Mouse (Mus musculus) left cerebral cortex, adult 11 months (tissue): ENCODE results near the gene Hist1h2bh.
"Not testable (repeated sequence)": the region's sequence is repeated elsewhere in the genome, so short reads cannot be mapped to it uniquely, and the experiment has no call there.

Experiments used
- DNase-seq: peaks from one replicate; pipeline ENCODE4 v3.0.0; 2022; ENCODE audit warnings: low spot score

Gene Hist1h2bh

DNA sequence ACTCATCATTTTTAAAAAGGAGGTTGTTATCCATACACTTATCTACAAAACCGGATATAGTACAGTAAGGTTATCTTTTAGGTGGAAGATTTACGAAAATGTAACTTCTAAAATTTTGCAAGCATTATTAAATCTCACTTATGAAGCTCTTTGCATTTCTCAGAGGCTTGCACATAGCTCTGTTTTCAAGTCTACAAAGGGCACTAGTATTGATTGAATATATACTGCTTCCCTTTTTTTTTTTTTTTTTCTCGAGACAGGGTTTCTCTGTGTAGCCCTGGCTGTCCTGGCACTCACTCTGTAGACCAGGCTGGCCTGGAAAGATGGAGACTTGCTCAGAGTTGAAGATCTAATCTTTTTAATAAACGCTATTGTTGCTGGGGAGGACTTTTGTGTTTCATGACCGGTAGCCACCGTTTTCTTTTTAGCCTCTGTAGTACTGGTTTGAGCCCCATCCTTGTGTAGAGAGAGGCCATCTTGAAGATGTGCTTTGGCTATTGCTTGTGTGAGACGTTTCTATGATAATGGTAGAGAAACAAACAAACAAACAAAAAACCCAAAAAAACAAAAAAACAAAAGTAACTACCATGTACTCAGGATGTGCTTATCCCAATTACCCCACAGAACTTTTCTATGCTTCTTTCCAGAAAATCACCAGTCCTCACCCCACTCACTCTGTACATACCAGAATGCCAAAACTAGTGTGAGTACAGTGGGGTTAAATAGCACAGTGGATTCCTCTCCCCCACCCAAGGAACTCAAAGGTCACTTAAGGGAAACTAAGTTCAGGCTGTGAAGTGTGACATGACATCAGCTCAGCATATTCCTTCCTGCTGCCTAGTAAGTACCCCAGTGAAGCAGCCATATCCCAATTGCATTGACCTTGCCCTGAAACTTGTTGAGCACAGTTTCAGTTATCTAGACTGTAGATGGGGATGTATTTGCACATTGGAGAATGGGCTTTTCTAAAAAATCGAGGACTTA is 9.0 kb upstream of the Hist1h2bh start:
- DNase-seq: no peak

GRCm38 (mm10) chr13:23551146-23551834 is 8.1 kb upstream of the Hist1h2bh start, which contains the start of gene Hist1h4f:
Gene Hist1h4f (minus strand): TSS chr13:23551648.
- peak; percentile 91 for DNase-seq

DNA sequence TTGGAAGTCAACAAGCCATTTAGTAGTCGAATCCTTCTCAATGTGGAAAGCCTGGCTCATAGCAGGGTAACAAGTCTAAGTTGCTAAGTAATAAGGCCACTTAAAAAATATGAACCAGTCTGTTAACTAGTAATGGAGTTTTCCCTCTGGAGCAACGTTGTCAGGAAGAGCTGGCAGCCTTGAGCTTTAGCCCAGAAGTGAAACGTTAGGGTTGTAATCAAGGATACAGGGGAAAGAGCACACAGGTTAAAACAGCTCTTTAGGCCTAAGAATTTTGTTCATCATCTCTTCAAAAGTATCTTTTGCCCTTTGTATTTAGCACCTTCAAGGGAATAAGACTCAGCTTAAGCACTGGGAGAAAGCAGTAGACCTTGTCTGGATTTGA is 7.6 kb upstream of the Hist1h2bh start:
- DNase-seq: no peak

DNA sequence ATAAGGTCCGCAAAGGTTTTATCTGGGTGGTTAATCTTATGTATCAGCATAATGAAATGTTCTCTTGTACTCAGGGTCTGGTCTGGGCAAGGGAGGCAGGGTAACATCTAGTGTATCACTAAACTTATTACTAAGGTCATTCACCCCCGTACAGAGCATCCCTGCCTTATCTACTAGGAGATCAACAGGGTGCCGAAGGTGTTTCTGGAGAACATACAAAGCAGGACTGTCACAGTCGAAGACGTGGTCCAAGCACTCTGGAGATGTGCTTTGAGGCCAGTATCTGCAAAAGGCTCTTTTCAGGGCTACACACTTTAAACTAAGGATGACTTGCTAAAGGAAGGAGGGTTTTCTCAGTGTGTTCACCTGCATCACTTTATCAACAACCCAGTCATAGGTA is 3.5 kb upstream of the Hist1h2bh start:
- DNase-seq: no peak

DNA sequence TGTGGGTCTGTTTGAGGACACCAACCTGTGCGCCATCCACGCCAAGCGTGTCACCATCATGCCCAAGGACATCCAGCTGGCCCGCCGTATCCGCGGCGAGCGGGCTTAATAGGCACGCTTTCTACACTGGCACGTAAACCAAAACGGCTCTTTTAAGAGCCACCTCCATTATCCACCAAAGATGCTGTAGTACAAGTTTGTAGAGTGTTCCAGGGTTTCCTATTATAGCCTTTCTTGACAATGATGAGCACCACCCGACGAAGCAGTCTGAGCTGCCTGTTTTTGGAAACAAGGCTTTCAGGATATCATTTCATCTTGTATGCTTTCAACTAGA is 1.6 kb upstream of the Hist1h2bh start:
- not testable (repeated sequence) for DNase-seq

GRCm38 (mm10) chr13:23543965-23544786 is 984 bp upstream of the Hist1h2bh start, which contains the start of gene Hist1h3f:
Gene Hist1h3f (plus strand): TSS chr13:23544052.
- DNase-seq: peak; percentile 90

GRCm38 (mm10) chr13:23542225-23542980 is 789 bp downstream of the Hist1h2bh start:
- not testable (repeated sequence) for DNase-seq

- DNase-seq: no peak
These were observed 1.7 kb downstream of the Hist1h2bh start for GRCm38 (mm10) chr13:23541497-23541896.

GRCm38 (mm10) chr13:23539821-23540220 is 3.4 kb downstream of the Hist1h2bh start:
- DNase-seq: not testable (repeated sequence)

GRCm38 (mm10) chr13:23538249-23538648 is 4.9 kb downstream of the Hist1h2bh start:
- DNase-seq: no peak

DNA sequence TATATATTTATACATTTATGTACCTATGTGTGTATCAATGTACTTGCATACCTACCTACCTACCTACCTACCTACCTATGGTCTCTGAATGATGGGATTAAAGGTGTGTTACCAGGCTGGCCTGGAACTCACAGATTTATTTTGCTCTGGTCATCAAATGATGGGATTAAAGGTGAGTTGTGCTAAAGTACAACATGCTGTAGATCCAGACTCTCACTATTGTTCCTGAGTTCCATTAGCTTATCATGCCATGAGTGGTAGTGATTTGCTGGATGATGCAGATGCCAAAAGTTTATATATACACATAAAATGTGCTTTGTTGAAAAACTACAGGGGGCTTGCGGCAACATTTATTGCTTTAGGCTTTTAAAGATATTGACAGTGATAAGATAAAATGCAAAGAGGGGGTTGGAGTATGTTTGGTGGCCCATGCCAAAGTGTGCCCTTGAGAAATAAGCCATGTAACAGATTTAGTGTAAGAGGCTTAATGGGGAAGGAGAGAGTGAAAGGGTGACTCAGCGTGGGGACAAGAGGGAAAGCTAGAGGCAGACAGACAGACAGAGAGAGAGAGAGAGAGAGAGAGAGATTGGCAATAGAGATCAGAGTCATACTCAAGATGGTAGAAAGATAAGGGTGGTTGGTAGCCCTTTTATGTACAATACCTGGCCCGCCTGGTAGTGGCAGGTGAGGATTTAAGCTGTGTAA is 6.0 kb downstream of the Hist1h2bh start:
- DNase-seq: no peak

GRCm38 (mm10) chr13:23536076-23536822 is 6.9 kb downstream of the Hist1h2bh start:
- DNase-seq: no peak

DNA sequence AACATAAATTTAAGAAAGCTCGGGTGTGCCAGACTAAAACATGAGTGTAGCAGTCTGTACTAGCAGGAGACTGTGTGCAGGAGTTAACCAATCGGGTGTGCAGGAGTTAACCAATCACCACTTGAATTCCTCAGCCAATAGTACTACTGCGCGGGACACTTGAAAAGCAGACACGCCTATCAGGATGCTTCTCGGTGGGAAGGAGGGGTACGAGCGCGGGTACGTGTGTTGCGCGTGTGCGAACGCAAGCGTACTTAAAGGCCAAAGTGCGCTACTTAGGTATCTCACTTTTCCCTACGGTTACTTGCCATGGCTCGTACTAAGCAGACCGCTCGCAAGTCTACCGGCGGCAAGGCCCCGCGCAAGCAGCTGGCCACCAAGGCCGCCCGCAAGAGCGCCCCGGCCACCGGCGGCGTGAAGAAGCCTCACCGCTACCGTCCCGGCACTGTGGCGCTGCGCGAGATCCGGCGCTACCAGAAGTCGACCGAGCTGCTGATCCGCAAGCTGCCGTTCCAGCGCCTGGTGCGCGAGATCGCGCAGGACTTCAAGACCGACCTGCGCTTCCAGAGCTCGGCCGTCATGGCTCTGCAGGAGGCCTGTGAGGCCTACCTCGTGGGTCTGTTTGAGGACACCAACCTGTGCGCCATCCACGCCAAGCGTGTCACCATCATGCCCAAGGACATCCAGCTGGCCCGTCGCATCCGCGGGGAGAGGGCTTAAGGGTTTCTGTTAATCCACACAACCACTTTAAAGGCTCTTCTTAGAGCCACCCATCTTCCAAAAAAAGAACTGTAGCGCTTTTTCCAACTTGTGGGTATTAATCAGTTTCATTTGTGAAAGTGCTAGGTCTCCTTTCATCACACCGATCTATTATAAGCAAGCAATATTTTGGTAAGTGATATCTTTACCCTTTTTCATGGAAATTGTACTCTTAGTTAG is 7.8 kb downstream of the Hist1h2bh start, which contains the start of gene Hist1h3g:
Gene Hist1h3g, plus strand, starts transcription at position 286 of the 939 bp plus-strand sequence.
- DNase-seq: peak; percentile 91

- DNase-seq: no peak
These were observed 8.6 kb downstream of the Hist1h2bh start for GRCm38 (mm10) chr13:23534368-23535131.

GRCm38 (mm10) chr13:23533560-23534367 is 9.4 kb downstream of the Hist1h2bh start, which contains the start of gene Hist1h2af:
Gene Hist1h2af (plus strand): TSS chr13:23533906.
- DNase-seq: peak; percentile 77

DNA sequence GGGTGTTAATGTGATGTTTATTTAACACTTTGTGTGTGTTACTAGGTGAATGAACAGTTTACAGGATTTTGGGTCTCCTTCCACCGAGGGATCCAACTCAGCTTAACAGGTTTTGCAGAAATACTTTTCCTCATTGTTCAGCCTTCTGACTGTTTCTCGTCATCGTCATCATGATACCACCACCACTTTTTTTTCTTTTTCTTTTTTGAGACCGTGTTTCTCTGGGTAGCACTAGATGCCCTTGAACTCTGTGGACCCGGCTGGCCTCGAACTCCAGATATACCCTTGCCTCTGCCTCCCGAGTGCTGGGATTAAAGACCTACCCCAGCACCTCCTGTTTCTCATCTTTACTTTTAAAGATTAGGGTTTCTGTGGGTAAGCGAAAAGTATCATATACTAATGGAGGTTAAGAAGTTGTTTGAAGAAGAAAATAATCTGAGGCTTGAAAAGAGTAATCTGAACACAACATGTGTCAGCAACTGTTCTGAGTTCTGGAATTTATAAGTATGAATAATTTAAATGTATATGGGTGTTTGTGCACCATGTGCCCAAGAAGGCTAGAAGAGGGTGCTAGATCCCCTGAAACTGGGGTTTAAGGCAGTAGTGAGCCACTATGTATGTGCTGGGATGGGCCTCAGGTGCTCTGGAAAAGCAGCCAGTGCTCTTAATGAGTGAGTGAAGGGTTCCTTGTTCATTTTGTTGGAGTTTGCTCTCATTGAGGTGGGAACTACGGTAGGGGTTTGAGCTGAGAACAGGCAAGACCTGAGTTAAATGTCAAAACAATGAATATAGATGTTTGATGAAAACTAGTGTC is 10.7 kb downstream of the Hist1h2bh start:
- DNase-seq: no peak
